Mouse (Mus musculus): ENCODE data around the gene Arhgap30. TPM values are rescaled to one million over a fixed set of nuclear protein-coding genes. Genes with fewer than 3 reads are reported as not detected.

Gene Arhgap30
- polyA plus RNA-seq, 1 experiment from 2014 or later = 3.3 TPM

DNA sequence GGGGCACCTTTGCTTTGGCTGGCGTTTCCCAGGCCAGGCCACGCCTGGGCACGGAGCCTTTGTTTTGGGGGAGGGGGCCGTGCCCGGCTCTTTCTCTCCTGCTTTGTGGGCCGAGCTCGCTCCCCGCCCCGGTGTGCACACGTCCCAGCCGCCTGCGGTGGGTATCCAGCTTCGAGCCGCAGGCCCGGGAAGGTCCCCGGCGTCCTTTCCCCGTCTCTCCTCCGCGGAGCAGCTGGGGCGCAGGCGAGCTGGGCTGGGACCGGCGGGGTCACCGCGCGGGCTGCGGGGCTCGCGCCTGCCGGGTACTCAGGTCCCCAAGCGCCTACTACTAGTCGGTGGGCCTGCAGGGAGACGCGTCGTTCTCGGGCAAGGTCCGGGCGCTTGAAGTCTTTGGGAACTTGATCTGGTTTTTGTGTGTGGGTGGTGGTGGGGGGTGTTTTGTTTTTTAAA is 22.8 kb downstream of the Arhgap30 start:
- ATAC-seq (ENCODE audit: low read depth) = peak; percentile 71
- under 1% methylated on average over 39 of the region's 39 CpGs for WGBS (ENCODE audit: insufficient replicate concordance)
- H3K9ac ChIP-seq = peak overlapping the region; percentile 96
- peak overlapping the region; percentile 60 for H3K27ac ChIP-seq
- peak overlapping the region; percentile 81 for H3K4me2 ChIP-seq
- peaks cover 15% of the 10 kb centered on the region for H3K27me3 ChIP-seq
- H3K4me1 ChIP-seq (replicated peaks) = peaks cover 27% of the 10 kb centered on the region
- peaks cover 14% of the 10 kb centered on the region for H3K36me3 ChIP-seq
- no peak for DNase-seq
- peak overlapping the region; percentile 96 for H3K4me3 ChIP-seq (replicated peaks)
- H3K9me3 ChIP-seq (replicated peaks) = no peaks in the 10 kb centered on the region

DNA sequence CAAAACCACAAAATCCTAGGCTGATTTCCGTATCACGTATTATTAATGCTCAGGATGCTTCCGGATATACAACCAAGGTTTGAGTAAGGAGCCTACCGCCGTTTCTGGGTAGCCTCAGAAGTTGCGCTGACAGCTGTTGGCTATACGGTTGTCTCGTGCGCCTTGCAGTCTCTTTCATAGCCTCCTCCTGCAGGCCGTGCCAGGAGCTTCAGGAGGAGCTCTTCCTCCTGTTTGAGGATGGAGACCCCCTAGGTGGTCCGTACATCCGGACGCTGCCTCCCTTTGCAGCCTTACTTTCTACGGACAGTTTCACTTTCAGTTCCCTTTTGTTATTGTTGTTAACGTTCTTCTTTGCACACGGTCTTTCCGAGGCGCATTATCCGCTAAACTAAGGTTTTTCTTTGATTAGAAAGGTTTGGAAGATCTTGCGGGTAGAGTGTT is 23.3 kb downstream of the Arhgap30 start:
- DNase-seq (no peak), ATAC-seq (ENCODE audit: low read depth) (0 out of 2 replicates have a peak, but pooled peaks have one; percentile 8)
- peaks cover 27% of the 10 kb centered on the region for H3K4me1 ChIP-seq (replicated peaks)
- peaks cover 15% of the 10 kb centered on the region for H3K27me3 ChIP-seq
- peaks cover 19% of the 10 kb centered on the region for H3K36me3 ChIP-seq
- under 1% methylated on average over 20 of the region's 20 CpGs for WGBS (ENCODE audit: insufficient replicate concordance)
- peak overlapping the region; percentile 96 for H3K9ac ChIP-seq
- H3K9me3 ChIP-seq (replicated peaks) = no peaks in the 10 kb centered on the region
- H3K27ac ChIP-seq = peak overlapping the region; percentile 60
- peak overlapping the region; percentile 96 for H3K4me3 ChIP-seq (replicated peaks)
- peak overlapping the region; percentile 81 for H3K4me2 ChIP-seq

DNA sequence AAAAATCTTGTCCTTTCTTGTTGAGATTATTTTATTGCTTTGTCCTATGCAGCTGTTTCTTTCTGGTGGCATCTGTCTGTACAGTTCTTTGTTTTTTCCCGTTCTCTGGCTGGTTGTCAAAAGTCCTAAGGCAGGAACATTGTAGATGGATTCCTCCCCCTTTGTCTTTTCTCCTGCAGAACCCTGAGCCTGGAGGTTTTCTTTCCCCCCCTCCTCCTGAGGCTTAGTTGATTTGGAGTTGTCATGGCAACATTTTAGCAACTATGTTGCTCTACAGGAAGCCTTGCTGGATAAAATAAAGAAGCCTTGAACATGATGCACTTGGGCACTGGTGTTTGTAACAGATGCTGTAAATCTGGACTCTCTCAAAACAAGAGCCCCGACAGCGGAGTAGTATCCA is 23.7 kb downstream of the Arhgap30 start:
- peaks cover 27% of the 10 kb centered on the region for H3K4me1 ChIP-seq (replicated peaks)
- peak overlapping the region; percentile 96 for H3K4me3 ChIP-seq (replicated peaks)
- no peaks in the 10 kb centered on the region for H3K9me3 ChIP-seq (replicated peaks)
- DNase-seq (no peak), ATAC-seq (ENCODE audit: low read depth) (no peak)
- peaks cover 15% of the 10 kb centered on the region for H3K27me3 ChIP-seq
- H3K27ac ChIP-seq = no peak overlapping the region
- H3K9ac ChIP-seq = peak overlapping the region; percentile 96
- H3K4me2 ChIP-seq = peak overlapping the region; percentile 81
- peaks cover 24% of the 10 kb centered on the region for H3K36me3 ChIP-seq
- WGBS (ENCODE audit: insufficient replicate concordance) = 60% methylated on average over 3 of the region's 3 CpGs

DNA sequence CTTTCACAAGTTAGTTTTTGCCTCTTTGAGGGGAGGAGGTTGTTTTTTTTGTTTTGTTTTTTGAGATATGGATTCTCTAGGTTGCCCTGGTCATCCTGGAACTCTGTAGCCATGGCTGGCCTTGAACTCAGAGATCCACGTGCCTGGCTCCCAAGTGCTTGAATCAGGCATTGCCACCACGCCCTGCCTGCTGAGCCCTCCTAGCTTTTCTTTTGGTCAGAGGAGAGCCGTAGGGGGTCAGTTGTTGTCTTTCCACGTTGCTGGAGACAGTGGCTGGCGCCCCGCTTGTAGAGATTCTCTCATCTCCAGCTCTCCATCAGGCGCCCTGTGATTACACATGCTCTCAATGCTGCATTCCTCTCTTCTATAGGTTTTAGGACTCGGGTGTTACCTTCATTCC is 24.9 kb downstream of the Arhgap30 start:
- DNase-seq = no peak
- H3K36me3 ChIP-seq = peaks cover 35% of the 10 kb centered on the region
- H3K4me3 ChIP-seq (replicated peaks) = 0 out of 2 replicates have a peak overlapping the region, but pooled peaks have one; percentile 96
- H3K4me2 ChIP-seq = no peak overlapping the region
- H3K27ac ChIP-seq = no peak overlapping the region
- WGBS (ENCODE audit: insufficient replicate concordance) = 71% methylated on average over 8 of the region's 8 CpGs
- no peaks in the 10 kb centered on the region for H3K9me3 ChIP-seq (replicated peaks)
- no peak for ATAC-seq (ENCODE audit: low read depth)
- H3K27me3 ChIP-seq = peaks cover 10% of the 10 kb centered on the region
- peaks cover 27% of the 10 kb centered on the region for H3K4me1 ChIP-seq (replicated peaks)
- H3K9ac ChIP-seq = no peak overlapping the region

DNA sequence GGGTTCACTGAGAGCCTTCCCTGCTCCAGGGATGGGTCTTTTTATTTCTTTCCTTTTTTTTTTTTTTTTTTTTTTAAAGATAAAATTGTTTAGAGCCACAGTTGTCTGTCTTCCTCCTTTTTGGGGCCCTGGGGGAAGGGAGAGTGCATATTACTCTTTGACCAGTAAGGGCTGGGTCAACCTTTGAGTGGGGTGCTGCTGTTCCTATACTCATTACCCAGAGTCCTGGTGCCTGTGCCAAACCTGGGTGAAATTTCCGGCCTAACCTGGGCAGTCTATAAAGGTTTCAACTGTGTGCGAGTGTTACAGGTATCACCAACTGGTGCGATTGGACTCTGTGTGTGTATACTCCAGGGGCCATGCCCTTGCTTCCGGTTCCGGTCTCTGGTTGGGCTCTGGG is 29.9 kb downstream of the Arhgap30 start, which contains the start of gene Tstd1:
Gene Tstd1, plus strand, starts transcription at position 213 of the 400 bp plus-strand sequence.
- Histone ChIP-seq H3K27me3 (no peaks in the 10 kb centered on the region), H3K4me2 (no peak within 1 kb of the TSS), H3K27ac (no peak within 1 kb of the TSS), H3K4me1 (replicated peaks) (peaks cover 13% of the 10 kb centered on the region), H3K4me3 (replicated peaks) (no peak within 1 kb of the TSS), H3K9me3 (replicated peaks) (no peaks in the 10 kb centered on the region), H3K36me3 (peaks cover 51% of the 10 kb centered on the region), H3K9ac (no peak within 1 kb of the TSS)
- 88% methylated on average over 5 of the region's 5 CpGs for WGBS (ENCODE audit: insufficient replicate concordance)
- DNase-seq (no peak), ATAC-seq (ENCODE audit: low read depth) (no peak)

DNA sequence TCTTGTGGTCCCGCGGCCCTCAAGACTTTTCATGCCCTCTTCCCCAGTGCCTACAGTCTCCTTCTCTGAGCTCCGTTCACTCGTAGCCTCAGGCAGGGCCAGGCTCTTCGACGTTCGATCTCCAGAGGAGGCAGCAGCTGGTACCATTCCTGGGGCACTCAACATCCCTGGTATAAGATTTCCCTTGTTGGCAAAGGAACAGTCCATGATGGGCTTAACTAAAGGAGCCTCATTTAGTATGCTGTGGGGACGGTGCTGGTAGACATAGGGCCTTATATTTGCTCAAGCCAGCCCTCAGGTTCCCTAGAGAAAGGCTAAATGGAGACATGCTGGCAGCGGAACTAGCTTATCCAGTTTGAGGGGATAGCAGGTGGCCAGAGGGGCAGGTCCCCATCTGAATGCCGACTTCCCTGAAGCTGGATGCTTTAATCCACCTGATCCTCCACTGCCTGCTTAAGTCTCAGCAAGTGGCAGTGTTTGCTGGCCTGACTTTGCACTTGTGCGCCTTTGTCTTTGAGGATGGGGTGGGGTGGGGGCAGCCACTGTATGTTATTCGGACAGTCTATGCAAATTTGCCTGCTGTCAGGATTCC is 30.6 kb downstream of the Arhgap30 start:
- no peak for DNase-seq
- no peak overlapping the region for H3K4me2 ChIP-seq
- WGBS (ENCODE audit: insufficient replicate concordance) = 76% methylated on average over 12 of the region's 12 CpGs

DNA sequence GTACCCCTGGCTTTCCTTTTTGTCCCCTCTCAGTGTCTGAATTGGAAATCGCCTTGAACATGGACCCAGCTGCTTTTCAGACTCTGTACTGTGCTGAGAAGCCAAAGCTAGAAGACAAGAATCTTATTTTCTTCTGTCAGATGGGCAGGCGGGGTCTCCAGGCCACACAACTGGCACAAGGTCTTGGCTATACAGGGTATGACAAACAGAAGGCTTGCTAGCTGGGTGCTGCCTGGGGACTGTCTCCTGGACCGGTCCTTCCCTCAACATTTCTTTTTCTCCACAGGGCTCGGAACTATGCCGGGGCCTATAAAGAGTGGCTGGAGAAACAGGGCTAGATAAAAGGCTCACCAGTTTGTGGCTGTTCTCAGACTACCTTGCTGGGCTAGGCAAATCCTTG is 31.2 kb downstream of the Arhgap30 start:
- Histone ChIP-seq H3K9ac (no peak overlapping the region), H3K4me3 (replicated peaks) (no peak overlapping the region), H3K27me3 (no peaks in the 10 kb centered on the region), H3K9me3 (replicated peaks) (no peaks in the 10 kb centered on the region), H3K4me1 (replicated peaks) (peaks cover 5% of the 10 kb centered on the region), H3K4me2 (no peak overlapping the region), H3K36me3 (peaks cover 51% of the 10 kb centered on the region), H3K27ac (no peak overlapping the region)
- 84% methylated on average over 5 of the region's 5 CpGs for WGBS (ENCODE audit: insufficient replicate concordance)
- ATAC-seq (ENCODE audit: low read depth) (no peak), DNase-seq (no peak)

More for the DNA sequence above, 30.6 kb downstream of the Arhgap30 start:
- no peak for ATAC-seq (ENCODE audit: low read depth)
- no peaks in the 10 kb centered on the region for H3K9me3 ChIP-seq (replicated peaks)
- H3K27ac ChIP-seq = no peak overlapping the region
- peaks cover 6% of the 10 kb centered on the region for H3K4me1 ChIP-seq (replicated peaks)
- H3K27me3 ChIP-seq = no peaks in the 10 kb centered on the region
- H3K36me3 ChIP-seq = peaks cover 51% of the 10 kb centered on the region
- no peak overlapping the region for H3K9ac ChIP-seq
- no peak overlapping the region for H3K4me3 ChIP-seq (replicated peaks)

DNA sequence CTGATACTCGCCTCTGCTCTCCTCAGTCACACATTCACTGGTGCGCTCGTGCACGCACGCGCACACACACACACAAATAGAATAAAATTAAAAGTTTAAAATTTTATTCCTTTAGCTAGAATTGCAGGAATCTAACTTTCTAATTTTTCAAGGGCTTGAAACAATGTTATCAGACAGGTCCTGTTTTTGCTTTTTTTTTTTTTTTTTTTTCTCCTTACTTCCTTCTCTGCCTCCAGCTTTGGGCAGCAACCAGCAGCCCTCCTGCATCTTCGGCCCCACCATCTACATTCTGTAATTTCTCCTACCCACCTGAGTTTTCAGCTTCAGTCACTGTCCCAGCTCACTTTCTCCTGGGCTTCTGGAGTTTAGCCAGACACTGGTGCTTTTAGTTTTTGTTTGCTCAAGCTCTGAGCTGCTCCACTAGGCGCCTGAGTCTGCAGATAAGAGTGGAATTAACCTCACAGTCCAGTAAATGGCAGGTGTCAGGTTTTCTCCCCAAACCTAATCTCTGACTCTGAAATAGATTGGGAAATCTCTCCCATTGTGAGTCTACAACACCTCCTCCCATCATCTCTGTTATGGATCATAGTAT is 33.8 kb downstream of the Arhgap30 start:
- Histone ChIP-seq H3K9ac (no peak overlapping the region), H3K36me3 (peaks cover 26% of the 10 kb centered on the region), H3K27ac (no peak overlapping the region), H3K9me3 (replicated peaks) (no peaks in the 10 kb centered on the region), H3K4me3 (replicated peaks) (no peak overlapping the region), H3K4me1 (replicated peaks) (peaks cover 10% of the 10 kb centered on the region), H3K4me2 (no peak overlapping the region), H3K27me3 (no peaks in the 10 kb centered on the region)
- ATAC-seq (ENCODE audit: low read depth) = no peak
- DNase-seq = no peak
- 64% methylated on average over 8 of the region's 8 CpGs for WGBS (ENCODE audit: insufficient replicate concordance)

DNA sequence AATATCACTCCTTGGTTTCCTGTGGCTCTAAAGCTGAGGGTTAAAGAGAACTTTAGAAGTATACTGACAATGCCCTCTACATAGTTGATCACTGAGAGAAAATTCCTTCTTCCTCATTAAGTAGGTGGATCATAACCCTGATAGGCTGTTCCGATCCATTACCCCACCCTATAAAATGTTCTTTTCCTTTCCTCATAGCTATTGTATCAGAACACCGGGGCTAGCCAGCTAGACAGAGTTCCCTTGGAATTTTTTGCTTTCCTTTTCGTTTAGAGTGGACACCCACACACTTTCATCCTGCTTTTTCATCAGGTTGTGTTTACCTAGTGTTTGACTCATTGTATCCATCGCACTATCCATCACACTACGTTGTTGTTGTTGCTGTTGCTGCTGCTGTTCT is 35.9 kb downstream of the Arhgap30 start:
- no peak overlapping the region for H3K4me3 ChIP-seq (replicated peaks)
- no peak overlapping the region for H3K27ac ChIP-seq
- no peaks in the 10 kb centered on the region for H3K27me3 ChIP-seq
- 58% methylated on average over 5 of the region's 5 CpGs for WGBS (ENCODE audit: insufficient replicate concordance)
- H3K4me1 ChIP-seq (replicated peaks) = peaks cover 10% of the 10 kb centered on the region
- no peak for ATAC-seq (ENCODE audit: low read depth)
- no peak for DNase-seq
- no peak overlapping the region for H3K9ac ChIP-seq
- H3K36me3 ChIP-seq = peaks cover 6% of the 10 kb centered on the region
- no peaks in the 10 kb centered on the region for H3K9me3 ChIP-seq (replicated peaks)
- H3K4me2 ChIP-seq = 0 out of 2 replicates have a peak overlapping the region, but pooled peaks have one; percentile 8

DNA sequence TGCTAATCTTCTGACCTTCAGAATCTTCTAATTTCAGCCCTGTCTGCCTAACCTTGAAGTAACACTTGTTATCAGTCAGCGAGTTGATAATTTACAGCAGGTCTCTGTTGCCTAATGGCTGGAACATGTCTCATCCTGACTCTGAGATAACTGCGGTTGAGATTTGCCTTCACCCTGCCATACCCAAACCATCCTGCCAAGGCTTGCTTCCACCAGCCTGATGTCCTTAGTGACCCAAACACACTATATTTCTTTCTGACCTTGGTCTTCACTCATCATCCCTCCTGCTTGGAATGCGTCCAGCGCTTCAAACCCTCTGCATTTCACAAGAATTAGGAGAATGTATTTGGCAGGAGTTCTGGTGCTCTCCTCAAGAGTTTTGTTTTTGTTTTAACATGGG is 36.4 kb downstream of the Arhgap30 start:
- ATAC-seq (ENCODE audit: low read depth) = no peak
- Histone ChIP-seq H3K9me3 (replicated peaks) (no peaks in the 10 kb centered on the region), H3K36me3 (peaks cover under 1% of the 10 kb centered on the region; the same call in 1 of the 2 replicates), H3K27me3 (no peaks in the 10 kb centered on the region), H3K4me2 (0 out of 2 replicates have a peak overlapping the region, but pooled peaks have one; percentile 8), H3K4me1 (replicated peaks) (peaks cover 10% of the 10 kb centered on the region), H3K4me3 (replicated peaks) (no peak overlapping the region), H3K27ac (no peak overlapping the region), H3K9ac (no peak overlapping the region)
- DNase-seq = no peak
- WGBS (ENCODE audit: insufficient replicate concordance) = 59% methylated on average over 4 of the region's 4 CpGs

DNA sequence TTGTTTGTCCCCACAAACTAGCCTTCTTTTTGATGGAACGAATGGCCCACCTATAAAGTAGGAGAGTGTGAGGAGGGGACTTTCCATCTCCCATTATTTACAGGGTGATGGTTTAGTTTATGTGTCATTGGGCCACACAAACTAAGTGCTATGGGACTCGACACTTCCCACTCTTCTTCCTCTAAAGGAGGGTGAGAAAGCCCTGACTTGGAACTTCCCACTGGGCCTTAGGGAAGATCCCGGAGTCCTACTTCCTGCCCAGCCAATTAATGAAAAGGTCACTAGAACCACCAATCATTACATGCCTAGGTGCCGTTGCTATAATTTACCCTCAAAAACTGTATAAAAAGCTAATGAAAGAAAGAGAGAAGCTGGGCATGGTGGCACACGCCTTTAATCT is 43.4 kb downstream of the Arhgap30 start:
- peaks cover 2% of the 10 kb centered on the region; the same call in 1 of the 2 replicates for H3K4me1 ChIP-seq (replicated peaks)
- no peak overlapping the region for H3K9ac ChIP-seq
- no peak overlapping the region for H3K4me2 ChIP-seq
- DNase-seq = no peak
- no peak overlapping the region for H3K4me3 ChIP-seq (replicated peaks)
- H3K9me3 ChIP-seq (replicated peaks) = no peaks in the 10 kb centered on the region
- H3K36me3 ChIP-seq = no peaks in the 10 kb centered on the region
- H3K27ac ChIP-seq = no peak overlapping the region
- peaks cover 14% of the 10 kb centered on the region for H3K27me3 ChIP-seq
- ATAC-seq (ENCODE audit: low read depth) = no peak
- 57% methylated on average over 5 of the region's 5 CpGs for WGBS (ENCODE audit: insufficient replicate concordance)
